Mouse (Mus musculus) liver, postnatal 0 days (tissue): ENCODE results near the gene Syt3. TPM values are rescaled to one million over a fixed set of nuclear protein-coding genes. Genes with fewer than 3 reads are reported as not detected.

Experiments
- ATAC-seq: fragments of 200-750 bp; cut with Nextera tagmentation; 2 replicates; pipeline ENCODE4 v1.8.0; 2017; ENCODE audit warnings: mild to moderate bottlenecking, moderate library complexity
- DNase-seq: peaks from one replicate; pipeline ENCODE4 v3.0.0-alpha.2; 2016
- H3K27ac ChIP-seq: fragments of 300-500 bp; sonication (generic); 2 replicates; pipeline ENCODE4 v1.5.1; 2014; ENCODE audit warnings: antibody characterized with exemption, moderate library complexity, mild to moderate bottlenecking, low read depth
- H3K27me3 ChIP-seq: fragments of 300-500 bp; sonication (generic); 2 replicates; pipeline ENCODE4 v1.6.1; 2014; ENCODE audit warnings: low read length, control low read depth, mixed read lengths; ENCODE audit not compliant: insufficient read depth
- H3K36me3 ChIP-seq: fragments of 300-500 bp; sonication (generic); replicated peaks from 2 replicates; pipeline ENCODE4 v1.6.1; 2014; ENCODE audit warnings: mild to moderate bottlenecking, control low read depth, low read length, moderate library complexity, mixed read lengths; ENCODE audit not compliant: insufficient read depth
- H3K4me1 ChIP-seq: fragments of 300-500 bp; sonication (generic); 2 replicates; pipeline ENCODE4 v1.6.1; 2014; ENCODE audit warnings: antibody characterized with exemption, mild to moderate bottlenecking, control low read depth; ENCODE audit not compliant: insufficient read depth
- H3K4me2 ChIP-seq: fragments of 300-500 bp; sonication (generic); 2 replicates; pipeline ENCODE4 v1.6.1; 2014; ENCODE audit warnings: low read depth, mild to moderate bottlenecking, low read length, moderate library complexity, mixed read lengths
- H3K4me3 ChIP-seq: fragments of 300-500 bp; sonication (generic); 2 replicates; pipeline ENCODE4 v1.5.1; 2014; ENCODE audit warnings: low read depth, low read length
- H3K9ac ChIP-seq: fragments of 300-500 bp; sonication (generic); replicated peaks from 2 replicates; pipeline ENCODE4 v1.6.1; 2014; ENCODE audit warnings: mild to moderate bottlenecking, moderate library complexity
- H3K9me3 ChIP-seq: fragments of 300-500 bp; sonication (generic); 2 replicates; pipeline ENCODE4 v1.6.1; 2016; ENCODE audit warnings: mild to moderate bottlenecking, control low read depth, low read length, mixed read lengths
- CTCF ChIP-seq: sonication (generic); IDR thresholded peaks from 2 replicates; pipeline ENCODE4 v1.5.1; 2016; ENCODE audit warnings: antibody characterized with exemption, low read depth
- EP300 ChIP-seq: IDR thresholded peaks from 2 replicates; pipeline ENCODE4 v1.6.1; 2016; ENCODE audit warnings: antibody characterized with exemption, low read depth, mild to moderate bottlenecking
- WGBS: fragments of 180-500 bp; shearing (Covaris S2); extraction: QIAGEN DNeasy Blood & Tissue Kit; methylation state at CpG from one replicate; pipeline ENCODE4 v1.1.7; 2014; ENCODE audit not compliant: insufficient replicate concordance; 5-methylcytosine and 5-hydroxymethylcytosine counted together
- polyA plus RNA-seq: library from polyadenylated mRNA; unstranded; fragments of >200 nt; fragmentation: Nextera tagmentation; extraction: Ambion mirVana; gene quantifications from 2 replicates; pipeline ENCODE4 v1.2.1, GENCODE M21; 2015

Gene Syt3
- polyA plus RNA-seq, 1 experiment from 2014 or later = 0.04 TPM

- peak; percentile 89 for TF ChIP-seq CTCF
- TF ChIP-seq EP300 = no peak
- Histone ChIP-seq H3K4me2 (peak overlapping the region; percentile 53), H3K4me1 (0 out of 2 replicates have a peak, but pooled peaks cover 2% of the 10 kb centered on the region), H3K36me3 (no peaks in the 10 kb centered on the region), H3K9ac (no peak overlapping the region), H3K9me3 (no peaks in the 10 kb centered on the region), H3K27me3 (peaks cover 72% of the 10 kb centered on the region), H3K4me3 (0 out of 2 replicates have a peak overlapping the region, but pooled peaks have one; percentile 10), H3K27ac (no peak overlapping the region)
- DNase-seq = peak; percentile 79
- WGBS = 8% methylated on average over 25 of the region's 25 CpGs
- ATAC-seq = peak; percentile 66
Observed at GRCm38 (mm10) chr7:44350957-44351711, 32.8 kb upstream of the Syt3 start.

DNA sequence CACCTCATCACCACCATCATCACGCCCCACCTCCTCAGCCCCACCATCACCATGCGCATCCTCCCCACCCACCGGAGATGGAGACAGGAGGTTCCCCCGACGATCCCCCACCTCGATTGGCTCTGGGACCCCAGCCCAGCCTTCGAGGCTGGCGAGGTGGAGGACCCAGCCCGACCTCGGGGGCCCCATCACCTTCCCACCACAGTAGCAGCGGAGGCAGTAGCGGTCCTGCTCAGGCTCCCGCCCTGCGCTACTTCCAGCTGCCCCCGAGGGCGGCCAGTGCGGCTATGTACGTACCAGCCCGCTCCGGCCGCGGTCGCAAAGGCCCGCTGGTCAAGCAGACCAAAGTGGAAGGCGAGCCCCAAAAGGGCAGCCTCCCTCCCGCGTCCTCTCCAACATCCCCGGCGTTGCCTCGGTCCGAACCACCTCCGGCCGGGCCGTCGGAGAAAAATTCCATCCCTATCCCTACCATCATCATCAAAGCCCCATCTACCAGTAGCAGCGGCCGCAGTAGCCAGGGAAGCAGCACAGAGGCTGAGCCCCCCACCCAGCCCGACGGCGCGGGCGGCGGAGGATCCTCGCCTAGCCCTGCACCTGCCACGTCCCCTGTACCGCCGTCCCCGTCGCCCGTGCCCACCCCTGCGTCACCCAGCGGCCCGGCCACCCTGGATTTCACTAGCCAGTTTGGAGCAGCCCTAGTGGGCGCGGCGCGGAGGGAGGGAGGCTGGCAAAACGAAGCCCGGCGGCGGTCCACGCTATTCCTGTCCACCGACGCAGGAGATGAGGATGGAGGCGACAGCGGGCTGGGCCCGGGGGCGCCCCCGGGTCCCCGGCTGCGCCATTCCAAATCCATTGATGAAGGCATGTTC, 31.8 kb upstream of the Syt3 start:
- ATAC-seq = 0 out of 2 replicates have a peak, but pooled peaks have one; percentile 8
- TF ChIP-seq EP300 (no peak), CTCF (no peak)
- WGBS = 6% methylated on average over 67 of the region's 71 CpGs
- no peak for DNase-seq
- Histone ChIP-seq H3K4me2 (no peak overlapping the region), H3K4me3 (no peak overlapping the region), H3K4me1 (0 out of 2 replicates have a peak, but pooled peaks cover 2% of the 10 kb centered on the region), H3K9me3 (no peaks in the 10 kb centered on the region), H3K36me3 (no peaks in the 10 kb centered on the region), H3K27me3 (peaks cover 82% of the 10 kb centered on the region), H3K27ac (no peak overlapping the region), H3K9ac (no peak overlapping the region)

- H3K4me2 ChIP-seq = no peak overlapping the region
- TF ChIP-seq EP300 = no peak
- TF ChIP-seq CTCF = no peak
- WGBS = 4% methylated on average over 49 of the region's 71 CpGs
- no peak overlapping the region for H3K27ac ChIP-seq
- H3K27me3 ChIP-seq = peaks cover 88% of the 10 kb centered on the region
- no peak for DNase-seq
- no peak for ATAC-seq
- H3K36me3 ChIP-seq = no peaks in the 10 kb centered on the region
- H3K4me3 ChIP-seq = no peak overlapping the region
- H3K9me3 ChIP-seq = no peaks in the 10 kb centered on the region
- H3K9ac ChIP-seq = no peak overlapping the region
- H3K4me1 ChIP-seq = 0 out of 2 replicates have a peak, but pooled peaks cover 2% of the 10 kb centered on the region
Observed at GRCm38 (mm10) chr7:44352750-44353600, 30.9 kb upstream of the Syt3 start.

- peaks cover 93% of the 10 kb centered on the region for H3K27me3 ChIP-seq
- H3K9ac ChIP-seq = no peak overlapping the region
- 0 out of 2 replicates have a peak, but pooled peaks cover 2% of the 10 kb centered on the region for H3K4me1 ChIP-seq
- no peaks in the 10 kb centered on the region for H3K36me3 ChIP-seq
- no peaks in the 10 kb centered on the region for H3K9me3 ChIP-seq
- 1% methylated on average over 34 of the region's 35 CpGs for WGBS
- ATAC-seq = no peak
- no peak overlapping the region for H3K27ac ChIP-seq
- no peak for TF ChIP-seq EP300
- no peak for TF ChIP-seq CTCF
- H3K4me3 ChIP-seq = no peak overlapping the region
- peak; percentile 64 for DNase-seq
- H3K4me2 ChIP-seq = no peak overlapping the region
Observed at GRCm38 (mm10) chr7:44353601-44354340, 30.1 kb upstream of the Syt3 start.

- H3K36me3 ChIP-seq = no peaks in the 10 kb centered on the region
- TF ChIP-seq CTCF (no peak), EP300 (no peak)
- WGBS = 74% methylated on average over 6 of the region's 6 CpGs
- H3K9ac ChIP-seq = no peak overlapping the region
- peaks cover 88% of the 10 kb centered on the region for H3K27me3 ChIP-seq
- H3K4me1 ChIP-seq = peaks cover 13% of the 10 kb centered on the region
- DNase-seq (no peak), ATAC-seq (no peak)
- H3K4me2 ChIP-seq = no peak overlapping the region
- no peak overlapping the region for H3K27ac ChIP-seq
- H3K9me3 ChIP-seq = no peaks in the 10 kb centered on the region
- H3K4me3 ChIP-seq = no peak overlapping the region
Observed at GRCm38 (mm10) chr7:44355411-44355810, 28.5 kb upstream of the Syt3 start.
